Mouse (Mus musculus): ENCODE results near the gene Ydjc.

- no peak for TF ChIP-seq POLR2A (IDR thresholded peaks at IDR 0.05; ENCODE audit: insufficient read depth, low read length)
- TF ChIP-seq CTCF (IDR thresholded peaks at IDR 0.05; ENCODE audit: low read depth, low read length) = peak; percentile 77
- no peak for TF ChIP-seq EP300 (IDR thresholded peaks at IDR 0.05; ENCODE audit: insufficient read depth, low read depth, low read length)
These were observed 17.1 kb upstream of the Ydjc start for GRCm38 (mm10) chr16:17127292-17127691.
